Mouse (Mus musculus) heart, adult 11 months (tissue): ENCODE results near the gene Coq8a.
A peak's percentile ranks its signal among the peaks of the same experiment; 100 is the strongest.

Source experiments
- DNase-seq: peaks from one replicate; pipeline ENCODE4 v3.0.0; 2022

Coq8a gene

GRCm38 (mm10) chr1:180196508-180196907 is 2.9 kb downstream of the Coq8a start:
- DNase-seq: peak; percentile 89

- peak; percentile 100 for DNase-seq
Measured at GRCm38 (mm10) chr1:180195703-180196381, 3.6 kb downstream of the Coq8a start.

GRCm38 (mm10) chr1:180194781-180195471 is 4.5 kb downstream of the Coq8a start:
- DNase-seq: peak; percentile 98

- peak; percentile 80 for DNase-seq
Measured at GRCm38 (mm10) chr1:180194048-180194447, 5.4 kb downstream of the Coq8a start.

- peak; percentile 90 for DNase-seq
Measured at GRCm38 (mm10) chr1:180193391-180193935, 5.9 kb downstream of the Coq8a start.

- DNase-seq: peak; percentile 83
Measured at GRCm38 (mm10) chr1:180192866-180193265, 6.5 kb downstream of the Coq8a start.

- peak; percentile 92 for DNase-seq
Measured at GRCm38 (mm10) chr1:180191651-180192220, 7.7 kb downstream of the Coq8a start.

GRCm38 (mm10) chr1:180191112-180191511 is 8.3 kb downstream of the Coq8a start:
- peak; percentile 82 for DNase-seq

- DNase-seq: peak; percentile 86
Measured at GRCm38 (mm10) chr1:180188951-180189350, 10.5 kb downstream of the Coq8a start.

GRCm38 (mm10) chr1:180186371-180186770 is 13.0 kb downstream of the Coq8a start:
- peak; percentile 88 for DNase-seq

GRCm38 (mm10) chr1:180185877-180186276 is 13.5 kb downstream of the Coq8a start:
- DNase-seq: peak; percentile 94

GRCm38 (mm10) chr1:180184768-180185167 is 14.6 kb downstream of the Coq8a start:
- no peak for DNase-seq

- peak; percentile 82 for DNase-seq
Measured at GRCm38 (mm10) chr1:180183525-180184159, 15.8 kb downstream of the Coq8a start.

- DNase-seq: no peak
Measured at GRCm38 (mm10) chr1:180182731-180183130, 16.7 kb downstream of the Coq8a start.

GRCm38 (mm10) chr1:180181966-180182319 is 17.5 kb downstream of the Coq8a start:
- peak; percentile 87 for DNase-seq

- peak; percentile 81 for DNase-seq
Measured at GRCm38 (mm10) chr1:180181304-180181965, 18.0 kb downstream of the Coq8a start.

- peak; percentile 96 for DNase-seq
Measured at GRCm38 (mm10) chr1:180179840-180180239, 19.6 kb downstream of the Coq8a start.

GRCm38 (mm10) chr1:180179100-180179499 is 20.3 kb downstream of the Coq8a start:
- DNase-seq: no peak

- peak; percentile 89 for DNase-seq
Measured at GRCm38 (mm10) chr1:180178340-180178739, 21.1 kb downstream of the Coq8a start.

- DNase-seq: peak; percentile 77
Measured at GRCm38 (mm10) chr1:180176784-180177183, 22.6 kb downstream of the Coq8a start.

GRCm38 (mm10) chr1:180175635-180176034 is 23.8 kb downstream of the Coq8a start:
- DNase-seq: peak; percentile 92

GRCm38 (mm10) chr1:180175167-180175566 is 24.2 kb downstream of the Coq8a start:
- peak; percentile 83 for DNase-seq

- peak; percentile 90 for DNase-seq
Measured at GRCm38 (mm10) chr1:180174718-180175117, 24.7 kb downstream of the Coq8a start.
